Mouse (Mus musculus) lung, adult 2 months (tissue): ENCODE results near the gene Tgfbr3.

Experiments
- CTCF ChIP-seq: fragments of 200-500 bp; IDR thresholded peaks from 2 replicates; pipeline ENCODE4 v1.5.1; 2011; ENCODE audit warnings: mild to moderate bottlenecking, low read length, control low read depth; ENCODE audit not compliant: insufficient read depth
- POLR2A ChIP-seq: fragments of 200-500 bp; IDR thresholded peaks from 2 replicates; pipeline ENCODE4 v1.6.1; 2011; ENCODE audit warnings: low read depth, mild to moderate bottlenecking, control low read depth, low read length, borderline replicate concordance; ENCODE audit errors: extremely low read depth

GRCm38 (mm10) chr5:107266566-107266965 is 22.9 kb downstream of the Tgfbr3 start:
- TF ChIP-seq POLR2A (no peak), CTCF (no peak)
